Mouse (Mus musculus) hindbrain, embryonic 12.5 days (tissue): ENCODE measurements around the gene Nr1h3. TPM values are rescaled to one million over a fixed set of nuclear protein-coding genes. Genes with fewer than 3 reads are reported as not detected.

Source experiments
- ATAC-seq: fragments of 200-750 bp; cut with Nextera tagmentation; 2 replicates; pipeline ENCODE4 v1.8.0; 2017; ENCODE audit warnings: moderate TSS enrichment; ENCODE audit not compliant: low FRiP score
- H3K27ac ChIP-seq: fragments of 300-500 bp; sonication (generic); 2 replicates; pipeline ENCODE4 v1.5.1; 2016; ENCODE audit warnings: mild to moderate bottlenecking
- H3K27me3 ChIP-seq: fragments of 300-500 bp; sonication (generic); 2 replicates; pipeline ENCODE4 v1.6.1; 2016; ENCODE audit warnings: mild to moderate bottlenecking
- H3K36me3 ChIP-seq: fragments of 300-500 bp; sonication (generic); 2 replicates; pipeline ENCODE4 v1.6.1; 2016; ENCODE audit warnings: mild to moderate bottlenecking
- H3K4me1 ChIP-seq: fragments of 300-500 bp; sonication (generic); 2 replicates; pipeline ENCODE4 v1.6.1; 2016
- H3K4me2 ChIP-seq: fragments of 300-500 bp; sonication (generic); replicated peaks from 2 replicates; pipeline ENCODE4 v1.6.1; 2016; ENCODE audit warnings: mild to moderate bottlenecking
- H3K4me3 ChIP-seq: fragments of 300-500 bp; sonication (generic); 2 replicates; pipeline ENCODE4 v1.5.1; 2016; ENCODE audit warnings: mild to moderate bottlenecking
- H3K9ac ChIP-seq: fragments of 300-500 bp; sonication (generic); 2 replicates; pipeline ENCODE4 v1.6.1; 2016; ENCODE audit warnings: mild to moderate bottlenecking, moderate library complexity
- H3K9me3 ChIP-seq: fragments of 300-500 bp; sonication (generic); replicated peaks from 2 replicates; pipeline ENCODE4 v1.6.1; 2016; ENCODE audit warnings: mild to moderate bottlenecking
- WGBS: fragments of 180-500 bp; shearing (Covaris S2); methylation state at CpG from one replicate; pipeline ENCODE4 v1.1.7; 2016; 5-methylcytosine and 5-hydroxymethylcytosine counted together
- polyA plus RNA-seq: library from polyadenylated mRNA; unstranded; fragments of >200 nt; fragmentation: Nextera tagmentation; extraction: Ambion mirVana; gene quantifications from 2 replicates; pipeline ENCODE4 v1.2.1, GENCODE M21; 2016

The Nr1h3 gene
- polyA plus RNA-seq, 1 experiment from 2014 or later, result 1.5 TPM

- Histone ChIP-seq H3K4me3 (no peak overlapping the region), H3K9ac (no peak overlapping the region), H3K27me3 (no peaks in the 10 kb centered on the region), H3K27ac (no peak overlapping the region), H3K4me2 (no peak overlapping the region), H3K9me3 (no peaks in the 10 kb centered on the region), H3K4me1 (no peaks in the 10 kb centered on the region), H3K36me3 (peaks cover 39% of the 10 kb centered on the region)
- 68% methylated on average over 4 of the region's 4 CpGs for WGBS
- no peak for ATAC-seq
These were observed 14.4 kb upstream of the Nr1h3 start for GRCm38 (mm10) chr2:91217032-91217431.

DNA sequence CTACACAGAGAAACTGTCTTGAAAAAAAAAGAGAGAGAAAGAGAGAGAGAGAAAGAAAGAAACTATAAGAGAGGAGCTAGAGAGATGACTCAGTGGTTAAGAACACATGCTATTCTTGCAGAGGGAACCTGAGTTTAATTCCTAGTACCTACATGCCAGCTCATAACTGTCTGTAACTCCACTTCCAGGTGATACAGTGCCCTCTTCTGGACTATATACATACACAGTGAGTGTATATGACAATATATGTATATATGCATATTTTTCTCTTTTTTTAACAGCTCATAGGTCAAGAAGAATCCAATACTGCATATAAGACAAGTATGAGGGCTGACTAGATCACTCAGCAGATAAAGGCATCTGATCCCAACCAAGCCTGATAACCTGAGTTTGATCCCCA lies 10.7 kb upstream of the Nr1h3 start:
- no peak overlapping the region for H3K4me3 ChIP-seq
- H3K27ac ChIP-seq, result no peak overlapping the region
- no peaks in the 10 kb centered on the region for H3K27me3 ChIP-seq
- H3K9ac ChIP-seq, result no peak overlapping the region
- no peaks in the 10 kb centered on the region for H3K4me1 ChIP-seq
- peaks cover 72% of the 10 kb centered on the region for H3K36me3 ChIP-seq
- no peak for ATAC-seq
- no peak overlapping the region for H3K4me2 ChIP-seq
- no peaks in the 10 kb centered on the region for H3K9me3 ChIP-seq

GRCm38 (mm10) chr2:91206254-91206775 lies 3.7 kb upstream of the Nr1h3 start:
- Histone ChIP-seq H3K4me1 (peaks cover 20% of the 10 kb centered on the region), H3K4me3 (no peak overlapping the region), H3K9me3 (no peaks in the 10 kb centered on the region), H3K27me3 (no peaks in the 10 kb centered on the region), H3K4me2 (no peak overlapping the region), H3K27ac (no peak overlapping the region), H3K9ac (no peak overlapping the region), H3K36me3 (peaks cover 62% of the 10 kb centered on the region)
- no peak for ATAC-seq
- 91% methylated on average over 9 of the region's 9 CpGs for WGBS

- Histone ChIP-seq H3K4me2 (peak overlapping the region; percentile 70), H3K27me3 (no peaks in the 10 kb centered on the region), H3K4me1 (peaks cover 20% of the 10 kb centered on the region), H3K9ac (peak overlapping the region; percentile 84), H3K4me3 (peak overlapping the region; percentile 75), H3K27ac (peak overlapping the region; percentile 91), H3K36me3 (peaks cover 33% of the 10 kb centered on the region), H3K9me3 (no peaks in the 10 kb centered on the region)
- ATAC-seq, result 0 out of 2 replicates have a peak, but pooled peaks have one; percentile 2
- 15% methylated on average over 20 of the region's 20 CpGs for WGBS
These were observed 480 bp upstream of the Nr1h3 start for GRCm38 (mm10) chr2:91202972-91203656.

- no peak overlapping the region for H3K4me2 ChIP-seq
- no peak overlapping the region for H3K9ac ChIP-seq
- WGBS, result 88% methylated on average over 3 of the region's 3 CpGs
These were observed 3.7 kb downstream of the Nr1h3 start for GRCm38 (mm10) chr2:91198888-91199287.

DNA sequence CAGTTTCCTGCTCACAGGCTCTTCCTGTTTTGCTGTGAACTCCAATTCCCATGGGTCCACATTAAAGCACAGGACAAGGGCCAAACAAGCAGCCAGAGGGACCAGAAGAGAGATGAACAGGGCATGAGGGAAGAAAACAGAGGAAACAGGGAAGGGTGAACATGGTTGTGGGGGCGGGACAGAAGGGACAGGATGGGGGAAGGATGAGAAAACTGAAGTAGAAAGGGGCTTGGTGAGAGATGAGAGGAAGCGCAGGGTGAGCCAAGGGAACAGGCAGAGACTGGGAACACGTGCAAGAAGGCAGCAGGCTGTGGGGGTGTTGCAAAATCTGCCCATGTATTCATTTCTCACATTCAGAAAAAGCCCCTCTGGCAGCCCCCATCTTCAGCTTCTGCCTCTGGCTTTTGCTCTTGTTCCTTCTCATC lies 6.0 kb downstream of the Nr1h3 start:
- H3K27ac ChIP-seq, result no peak overlapping the region
- H3K4me2 ChIP-seq, result no peak overlapping the region
- no peak overlapping the region for H3K9ac ChIP-seq
- H3K9me3 ChIP-seq, result no peaks in the 10 kb centered on the region
- 72% methylated on average over 3 of the region's 3 CpGs for WGBS
- peaks cover 4% of the 10 kb centered on the region; the same call in 1 of the 2 replicates for H3K27me3 ChIP-seq
- H3K4me3 ChIP-seq, result no peak overlapping the region
- H3K36me3 ChIP-seq, result no peaks in the 10 kb centered on the region
- ATAC-seq, result no peak
- peaks cover 11% of the 10 kb centered on the region for H3K4me1 ChIP-seq

More at GRCm38 (mm10) chr2:91198888-91199287, 3.7 kb downstream of the Nr1h3 start:
- H3K27ac ChIP-seq, result no peak overlapping the region
- H3K4me1 ChIP-seq, result peaks cover 24% of the 10 kb centered on the region
- ATAC-seq, result no peak
- no peaks in the 10 kb centered on the region for H3K27me3 ChIP-seq
- H3K9me3 ChIP-seq, result no peaks in the 10 kb centered on the region
- H3K36me3 ChIP-seq, result no peaks in the 10 kb centered on the region
- no peak overlapping the region for H3K4me3 ChIP-seq

DNA sequence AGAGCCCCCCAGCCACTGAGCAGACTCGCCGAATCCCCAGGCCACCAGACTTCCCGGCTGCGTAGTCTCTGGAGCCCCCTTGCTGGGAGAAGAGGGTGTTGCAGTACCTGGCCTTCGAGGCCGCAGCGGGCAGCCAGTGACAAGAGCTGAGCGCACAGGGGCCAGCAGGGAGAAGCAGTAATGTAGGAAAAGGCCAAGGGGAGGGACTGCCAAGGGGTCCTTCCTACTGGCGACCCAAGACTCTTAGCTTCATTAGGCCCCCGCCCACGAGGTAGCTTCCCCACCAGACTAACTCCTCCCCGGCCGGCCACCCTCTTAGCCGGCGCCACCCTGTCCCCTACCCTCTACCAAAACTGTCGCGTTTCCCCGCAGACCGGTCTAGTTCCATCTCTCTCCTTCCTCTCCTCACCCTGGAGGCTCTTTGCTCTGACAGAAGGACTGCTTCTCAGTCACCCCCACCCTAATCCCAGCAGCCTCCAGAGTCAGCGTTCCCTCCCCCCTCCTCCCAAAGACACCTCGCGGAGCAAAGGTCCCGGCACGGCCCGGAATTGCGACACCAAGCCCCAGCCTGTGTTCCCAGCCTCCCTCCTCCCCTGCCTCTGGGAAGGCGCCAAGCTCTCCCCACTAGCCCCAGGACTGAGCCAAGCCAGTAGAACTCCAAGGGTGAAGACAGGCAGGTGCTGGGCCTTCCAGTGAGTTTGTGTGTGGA lies 7.9 kb downstream of the Nr1h3 start:
- Histone ChIP-seq H3K27ac (no peak overlapping the region), H3K4me1 (peaks cover 10% of the 10 kb centered on the region), H3K4me3 (peak overlapping the region; percentile 31), H3K9me3 (no peaks in the 10 kb centered on the region), H3K4me2 (peak overlapping the region; percentile 61), H3K9ac (peak overlapping the region; percentile 56), H3K36me3 (no peaks in the 10 kb centered on the region), H3K27me3 (peaks cover 4% of the 10 kb centered on the region; the same call in 1 of the 2 replicates)
- WGBS, result under 1% methylated on average over 27 of the region's 27 CpGs
- peak; percentile 83 for ATAC-seq

DNA sequence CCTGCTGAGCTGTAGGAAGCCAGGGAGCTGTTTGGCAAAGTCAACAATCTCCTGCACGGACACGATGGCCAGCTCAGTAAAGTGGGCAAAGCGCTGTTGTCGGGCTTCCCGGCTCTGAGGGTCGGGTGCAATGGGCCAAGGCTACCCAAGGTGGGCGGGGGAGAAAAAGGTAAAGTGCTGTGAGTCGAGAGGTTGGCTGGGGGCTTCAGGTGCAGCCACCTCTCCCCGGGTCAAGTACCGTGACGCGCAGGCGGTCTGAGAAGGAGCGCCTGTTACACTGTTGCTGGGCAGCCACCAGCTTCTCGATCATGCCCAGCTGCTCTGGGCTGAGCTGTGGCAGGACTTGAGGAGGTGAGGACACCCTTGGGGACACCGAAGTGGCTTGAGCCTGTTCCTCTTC lies 12.1 kb downstream of the Nr1h3 start:
- Histone ChIP-seq H3K27me3 (peaks cover 4% of the 10 kb centered on the region; the same call in 1 of the 2 replicates), H3K36me3 (no peaks in the 10 kb centered on the region), H3K9ac (no peak overlapping the region), H3K4me3 (no peak overlapping the region), H3K27ac (no peak overlapping the region), H3K4me2 (no peak overlapping the region), H3K4me1 (peaks cover 10% of the 10 kb centered on the region), H3K9me3 (no peaks in the 10 kb centered on the region)
- whole genome bisulfite sequencing, result 87% methylated on average over 16 of the region's 16 CpGs
- ATAC-seq, result no peak

- H3K27ac ChIP-seq, result no peak overlapping the region
- no peak overlapping the region for H3K9ac ChIP-seq
- ATAC-seq, result no peak
- no peaks in the 10 kb centered on the region for H3K9me3 ChIP-seq
- no peak overlapping the region for H3K4me2 ChIP-seq
- H3K4me3 ChIP-seq, result no peak overlapping the region
- peaks cover 7% of the 10 kb centered on the region for H3K4me1 ChIP-seq
- H3K27me3 ChIP-seq, result no peaks in the 10 kb centered on the region
- 75% methylated on average over 4 of the region's 4 CpGs for WGBS
- no peaks in the 10 kb centered on the region for H3K36me3 ChIP-seq
These were observed 15.2 kb downstream of the Nr1h3 start for GRCm38 (mm10) chr2:91187431-91187830.

GRCm38 (mm10) chr2:91186208-91186607 lies 16.4 kb downstream of the Nr1h3 start:
- Histone ChIP-seq H3K27ac (no peak overlapping the region), H3K9me3 (no peaks in the 10 kb centered on the region), H3K4me3 (no peak overlapping the region), H3K9ac (no peak overlapping the region), H3K4me1 (peaks cover 16% of the 10 kb centered on the region), H3K4me2 (no peak overlapping the region), H3K27me3 (no peaks in the 10 kb centered on the region), H3K36me3 (no peaks in the 10 kb centered on the region)
- 67% methylated on average over 1 of the region's 1 CpGs for WGBS
- no peak for ATAC-seq

GRCm38 (mm10) chr2:91183711-91184405 lies 18.8 kb downstream of the Nr1h3 start, which contains the start of gene Madd:
Madd (minus strand) TSS chr2:91183837.
- Histone ChIP-seq H3K4me2 (peak within 1 kb of the TSS; percentile 84), H3K9ac (peak within 1 kb of the TSS; percentile 79), H3K27me3 (no peaks in the 10 kb centered on the region), H3K9me3 (no peaks in the 10 kb centered on the region), H3K4me1 (peaks cover 31% of the 10 kb centered on the region), H3K4me3 (peak within 1 kb of the TSS; percentile 76), H3K36me3 (no peaks in the 10 kb centered on the region), H3K27ac (peak within 1 kb of the TSS; percentile 90)
- no peak for ATAC-seq
- 72% methylated on average over 15 of the region's 15 CpGs for WGBS

- Histone ChIP-seq H3K36me3 (peaks cover 5% of the 10 kb centered on the region), H3K27me3 (no peaks in the 10 kb centered on the region), H3K4me2 (peak overlapping the region; percentile 84), H3K9ac (peak overlapping the region; percentile 79), H3K4me1 (peaks cover 31% of the 10 kb centered on the region), H3K9me3 (no peaks in the 10 kb centered on the region), H3K27ac (peak overlapping the region; percentile 90), H3K4me3 (peak overlapping the region; percentile 76)
- under 1% methylated on average over 9 of the region's 9 CpGs for WGBS
- peak; percentile 97 for ATAC-seq
These were observed 19.5 kb downstream of the Nr1h3 start for GRCm38 (mm10) chr2:91183148-91183513.
